Mouse (Mus musculus) hindlimb bud, embryonic 11.5 days (tissue): Measurements from ENCODE around the gene B3gntl1.

Experiments
- DNase-seq: peaks from one replicate; pipeline ENCODE4 v3.0.0-alpha.2; 2012; ENCODE audit warnings: low read depth, low spot score; ENCODE audit errors: extremely low spot score

B3gntl1 gene

GRCm38 (mm10) chr11:121649900-121650299, 23.1 kb downstream of the B3gntl1 start:
- DNase-seq, result no peak

- no peak for DNase-seq
These were observed 24.8 kb downstream of the B3gntl1 start for GRCm38 (mm10) chr11:121648166-121648565.

GRCm38 (mm10) chr11:121647321-121647720, 25.6 kb downstream of the B3gntl1 start:
- no peak for DNase-seq

GRCm38 (mm10) chr11:121645394-121645793, 27.6 kb downstream of the B3gntl1 start:
- DNase-seq, result no peak

GRCm38 (mm10) chr11:121641501-121642145, 31.3 kb downstream of the B3gntl1 start:
- DNase-seq, result no peak

- no peak for DNase-seq
These were observed 36.3 kb downstream of the B3gntl1 start for GRCm38 (mm10) chr11:121636646-121637045.

GRCm38 (mm10) chr11:121631410-121631809, 41.5 kb downstream of the B3gntl1 start:
- no peak for DNase-seq

- no peak for DNase-seq
These were observed 42.5 kb downstream of the B3gntl1 start for GRCm38 (mm10) chr11:121630406-121630805.

- no peak for DNase-seq
These were observed 43.4 kb downstream of the B3gntl1 start for GRCm38 (mm10) chr11:121629529-121629928.

GRCm38 (mm10) chr11:121627521-121627920, 45.4 kb downstream of the B3gntl1 start:
- DNase-seq, result no peak

GRCm38 (mm10) chr11:121625007-121625406, 47.9 kb downstream of the B3gntl1 start:
- DNase-seq, result no peak

- DNase-seq, result no peak
These were observed 55.6 kb downstream of the B3gntl1 start for GRCm38 (mm10) chr11:121617371-121617770.

GRCm38 (mm10) chr11:121616501-121616900, 56.5 kb downstream of the B3gntl1 start:
- DNase-seq, result no peak

GRCm38 (mm10) chr11:121615961-121616485, 56.9 kb downstream of the B3gntl1 start:
- no peak for DNase-seq

- no peak for DNase-seq
These were observed 62.0 kb downstream of the B3gntl1 start for GRCm38 (mm10) chr11:121610976-121611375.

- DNase-seq, result no peak
These were observed 67.3 kb downstream of the B3gntl1 start for GRCm38 (mm10) chr11:121605604-121606003.

GRCm38 (mm10) chr11:121601422-121601821, 71.5 kb downstream of the B3gntl1 start:
- DNase-seq, result no peak

- DNase-seq, result no peak
These were observed 75.7 kb downstream of the B3gntl1 start for GRCm38 (mm10) chr11:121597254-121597653.

GRCm38 (mm10) chr11:121581856-121582255, 91.1 kb downstream of the B3gntl1 start:
- no peak for DNase-seq
